Mouse (Mus musculus): ENCODE results near the gene Atp23. TPM values are rescaled to one million over a fixed set of nuclear protein-coding genes. Genes with fewer than 3 reads are reported as not detected.

Atp23 gene
- polyA plus RNA-seq, 1 experiment from 2014 or later, result 14.3 TPM

DNA sequence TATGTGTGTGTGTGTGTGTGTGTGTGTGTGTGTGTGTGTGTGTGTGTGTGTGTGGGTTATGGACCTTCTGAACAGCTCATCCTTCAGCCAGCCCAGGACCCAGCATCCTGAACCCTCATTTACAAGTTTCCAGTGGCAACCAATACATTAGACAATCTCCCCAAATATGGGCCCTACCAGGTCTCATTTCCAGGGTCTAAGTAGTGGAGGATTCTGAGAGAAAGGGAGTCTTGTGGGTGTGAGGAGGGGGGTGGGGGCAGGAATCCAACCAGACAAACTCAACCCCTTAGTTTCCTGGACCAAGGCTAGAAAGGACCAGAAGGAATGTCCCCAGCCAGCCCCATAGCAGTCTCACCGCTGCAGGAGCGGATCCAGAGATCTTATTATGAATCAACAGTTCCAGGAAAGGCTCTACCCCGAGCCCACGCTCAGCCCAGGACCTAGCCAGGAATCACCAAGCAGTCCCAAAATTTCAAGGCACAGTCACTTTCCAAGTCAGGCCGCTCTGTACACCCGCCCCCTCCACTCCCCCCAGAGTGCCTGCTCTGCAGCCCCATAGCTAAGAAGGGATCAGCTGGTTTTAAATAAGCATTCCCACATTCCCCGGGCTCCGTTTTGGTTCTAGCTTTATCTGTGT is 30.1 kb upstream of the Atp23 start:
- Histone ChIP-seq H3K4me1 (replicated peaks; ENCODE audit: control insufficient read depth, insufficient read depth, low read length) (peaks cover 12% of the 10 kb centered on the region; the same call in 1 of the 2 replicates), H3K9ac (ENCODE audit: low read depth, low read length) (no peak overlapping the region), H3K36me3 (ENCODE audit: control insufficient read depth, insufficient read depth, low read length) (no peaks in the 10 kb centered on the region), H3K9me3 (ENCODE audit: control insufficient read depth, low read length) (no peaks in the 10 kb centered on the region), H3K27ac (ENCODE audit: low read depth, low read length) (no peak overlapping the region), H3K4me2 (replicated peaks; ENCODE audit: low read depth, low read length) (no peak overlapping the region), H3K27me3 (ENCODE audit: control insufficient read depth, insufficient read depth, low read length) (peaks cover 16% of the 10 kb centered on the region), H3K4me3 (ENCODE audit: low read depth, low read length) (no peak overlapping the region)
- ATAC-seq (ENCODE audit: low FRiP score) (no peak), DNase-seq (ENCODE audit: low spot score) (no peak)
- 73% methylated on average over 8 of the region's 8 CpGs for WGBS

GRCm38 (mm10) chr10:126930270-126931121 is 29.3 kb upstream of the Atp23 start:
- ATAC-seq (ENCODE audit: low FRiP score), result no peak
- H3K9me3 ChIP-seq (ENCODE audit: control insufficient read depth, low read length), result no peaks in the 10 kb centered on the region
- WGBS, result 40% methylated on average over 15 of the region's 15 CpGs
- no peak overlapping the region for H3K4me2 ChIP-seq (replicated peaks; ENCODE audit: low read depth, low read length)
- H3K4me1 ChIP-seq (replicated peaks; ENCODE audit: control insufficient read depth, insufficient read depth, low read length), result peaks cover 12% of the 10 kb centered on the region; the same call in 1 of the 2 replicates
- peak overlapping the region; percentile 42; the same call in 1 of the 2 replicates for H3K9ac ChIP-seq (ENCODE audit: low read depth, low read length)
- no peaks in the 10 kb centered on the region for H3K36me3 ChIP-seq (ENCODE audit: control insufficient read depth, insufficient read depth, low read length)
- H3K27ac ChIP-seq (ENCODE audit: low read depth, low read length), result peak overlapping the region; percentile 13; the same call in 1 of the 2 replicates
- DNase-seq (ENCODE audit: low spot score), result peak; percentile 41
- peaks cover 19% of the 10 kb centered on the region for H3K27me3 ChIP-seq (ENCODE audit: control insufficient read depth, insufficient read depth, low read length)
- no peak overlapping the region for H3K4me3 ChIP-seq (ENCODE audit: low read depth, low read length)

DNA sequence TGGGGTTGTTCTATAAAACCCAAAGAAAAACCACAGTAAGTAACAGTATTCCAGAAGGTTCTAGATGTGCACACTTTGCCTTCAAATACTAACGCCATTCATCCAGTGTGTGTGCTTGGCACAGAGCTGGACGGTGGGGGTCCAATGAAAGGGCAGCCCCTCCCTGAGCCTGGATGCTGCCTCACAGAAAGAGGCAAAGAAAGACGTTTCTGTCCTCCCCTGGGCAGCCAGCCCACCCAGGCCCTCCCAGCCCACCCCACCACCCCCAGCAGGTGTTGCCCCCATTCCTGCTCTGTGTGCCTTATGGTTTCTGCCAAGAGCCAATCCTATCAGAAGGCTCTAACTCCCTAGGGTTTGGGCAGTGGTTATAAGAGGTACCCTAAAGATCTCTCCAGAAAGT is 28.4 kb upstream of the Atp23 start:
- H3K4me2 ChIP-seq (replicated peaks; ENCODE audit: low read depth, low read length), result no peak overlapping the region
- H3K36me3 ChIP-seq (ENCODE audit: control insufficient read depth, insufficient read depth, low read length), result no peaks in the 10 kb centered on the region
- no peak for DNase-seq (ENCODE audit: low spot score)
- 45% methylated on average over 3 of the region's 3 CpGs for WGBS
- H3K27me3 ChIP-seq (ENCODE audit: control insufficient read depth, insufficient read depth, low read length), result peaks cover 19% of the 10 kb centered on the region
- no peak overlapping the region for H3K27ac ChIP-seq (ENCODE audit: low read depth, low read length)
- no peak for ATAC-seq (ENCODE audit: low FRiP score)
- H3K4me1 ChIP-seq (replicated peaks; ENCODE audit: control insufficient read depth, insufficient read depth, low read length), result peaks cover 12% of the 10 kb centered on the region; the same call in 1 of the 2 replicates
- H3K4me3 ChIP-seq (ENCODE audit: low read depth, low read length), result no peak overlapping the region
- H3K9me3 ChIP-seq (ENCODE audit: control insufficient read depth, low read length), result no peaks in the 10 kb centered on the region
- no peak overlapping the region for H3K9ac ChIP-seq (ENCODE audit: low read depth, low read length)

DNA sequence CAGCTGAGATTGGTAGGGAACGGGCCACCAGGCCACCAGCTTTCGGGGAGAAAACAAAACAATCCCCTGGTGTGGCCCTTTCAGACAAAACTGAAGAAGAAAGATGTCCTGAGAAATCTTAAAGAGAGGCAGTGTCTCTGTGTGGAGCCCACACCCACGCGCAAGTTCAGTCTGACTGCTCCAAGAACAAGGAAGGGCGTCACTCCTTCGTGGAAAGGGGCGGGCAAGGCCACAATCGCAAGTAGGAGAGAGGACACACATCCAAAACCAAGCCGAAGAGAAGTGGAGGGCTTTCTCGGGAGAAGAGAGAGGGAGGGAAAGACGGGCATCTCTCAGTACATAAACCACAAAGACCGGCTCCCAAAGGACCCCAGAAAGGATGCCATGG is 27.7 kb upstream of the Atp23 start:
- H3K27ac ChIP-seq (ENCODE audit: low read depth, low read length), result no peak overlapping the region

DNA sequence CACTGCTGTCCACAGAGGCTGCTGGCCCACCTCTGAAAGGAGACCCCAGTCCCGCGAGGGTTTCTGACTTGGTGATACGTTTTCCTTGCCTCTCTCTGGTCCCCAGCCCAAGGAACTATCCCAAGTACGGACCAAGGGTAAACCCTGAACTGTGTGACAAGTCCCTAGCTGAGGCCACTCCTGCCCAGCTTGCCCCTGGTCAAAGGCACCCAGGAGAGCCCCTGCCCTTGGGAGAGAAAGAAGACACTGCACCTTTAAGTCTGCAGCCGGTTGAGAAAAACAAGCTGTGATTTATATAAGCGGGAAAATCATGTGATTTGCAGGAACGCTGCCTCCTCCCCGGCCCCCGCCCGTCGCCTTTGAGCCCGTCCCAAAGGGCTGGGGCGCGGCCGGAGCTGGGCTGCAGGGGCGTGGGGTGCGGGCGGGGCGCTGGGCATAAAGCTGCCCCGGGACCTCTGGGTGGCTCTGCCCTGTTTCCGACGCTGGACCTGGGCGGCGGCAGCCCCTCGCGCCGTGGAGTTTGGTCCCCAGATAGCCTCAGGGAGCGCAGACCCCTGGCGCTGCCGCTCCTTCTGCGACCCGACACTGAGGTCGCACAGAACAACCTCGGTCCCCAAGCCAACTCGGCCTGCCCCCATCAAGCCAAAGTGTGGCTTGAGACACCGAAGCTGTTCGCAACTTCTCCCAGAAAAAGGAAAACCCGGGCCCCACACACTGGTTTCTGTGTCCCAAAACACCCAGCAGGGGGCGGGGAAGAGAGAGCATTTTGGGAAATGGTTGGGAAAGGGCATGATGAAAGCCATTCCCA is 27.1 kb upstream of the Atp23 start:
- peak overlapping the region; percentile 68 for H3K9ac ChIP-seq (ENCODE audit: low read depth, low read length)
- ATAC-seq (ENCODE audit: low FRiP score) (peak; percentile 62), DNase-seq (ENCODE audit: low spot score) (peak; percentile 89)
- no peak overlapping the region for H3K27ac ChIP-seq (ENCODE audit: low read depth, low read length)
- peaks cover 19% of the 10 kb centered on the region for H3K27me3 ChIP-seq (ENCODE audit: control insufficient read depth, insufficient read depth, low read length)
- H3K9me3 ChIP-seq (ENCODE audit: control insufficient read depth, low read length), result no peaks in the 10 kb centered on the region
- no peaks in the 10 kb centered on the region for H3K36me3 ChIP-seq (ENCODE audit: control insufficient read depth, insufficient read depth, low read length)
- peak overlapping the region; percentile 97 for H3K4me2 ChIP-seq (replicated peaks; ENCODE audit: low read depth, low read length)
- peaks cover 12% of the 10 kb centered on the region; the same call in 1 of the 2 replicates for H3K4me1 ChIP-seq (replicated peaks; ENCODE audit: control insufficient read depth, insufficient read depth, low read length)
- H3K4me3 ChIP-seq (ENCODE audit: low read depth, low read length), result peak overlapping the region; percentile 56
- under 1% methylated on average over 37 of the region's 39 CpGs for WGBS

More for the DNA sequence above, 27.7 kb upstream of the Atp23 start:
- ATAC-seq (ENCODE audit: low FRiP score), result no peak
- 18% methylated on average over 12 of the region's 12 CpGs for WGBS
- peak overlapping the region; percentile 97 for H3K4me2 ChIP-seq (replicated peaks; ENCODE audit: low read depth, low read length)
- peak overlapping the region; percentile 68 for H3K9ac ChIP-seq (ENCODE audit: low read depth, low read length)
- H3K36me3 ChIP-seq (ENCODE audit: control insufficient read depth, insufficient read depth, low read length), result no peaks in the 10 kb centered on the region
- H3K4me3 ChIP-seq (ENCODE audit: low read depth, low read length), result peak overlapping the region; percentile 56
- H3K4me1 ChIP-seq (replicated peaks; ENCODE audit: control insufficient read depth, insufficient read depth, low read length), result peaks cover 12% of the 10 kb centered on the region; the same call in 1 of the 2 replicates
- no peaks in the 10 kb centered on the region for H3K9me3 ChIP-seq (ENCODE audit: control insufficient read depth, low read length)
- DNase-seq (ENCODE audit: low spot score), result no peak
- H3K27me3 ChIP-seq (ENCODE audit: control insufficient read depth, insufficient read depth, low read length), result peaks cover 19% of the 10 kb centered on the region

- H3K9ac ChIP-seq (ENCODE audit: low read depth, low read length), result 0 out of 2 replicates have a peak overlapping the region, but pooled peaks have one; percentile 68
- peaks cover 12% of the 10 kb centered on the region; the same call in 1 of the 2 replicates for H3K4me1 ChIP-seq (replicated peaks; ENCODE audit: control insufficient read depth, insufficient read depth, low read length)
- 16% methylated on average over 11 of the region's 11 CpGs for WGBS
- no peaks in the 10 kb centered on the region for H3K36me3 ChIP-seq (ENCODE audit: control insufficient read depth, insufficient read depth, low read length)
- no peak overlapping the region for H3K27ac ChIP-seq (ENCODE audit: low read depth, low read length)
- H3K4me3 ChIP-seq (ENCODE audit: low read depth, low read length), result peak overlapping the region; percentile 56
- peak; percentile 19 for DNase-seq (ENCODE audit: low spot score)
- ATAC-seq (ENCODE audit: low FRiP score), result no peak
- H3K27me3 ChIP-seq (ENCODE audit: control insufficient read depth, insufficient read depth, low read length), result peaks cover 19% of the 10 kb centered on the region
- H3K9me3 ChIP-seq (ENCODE audit: control insufficient read depth, low read length), result no peaks in the 10 kb centered on the region
- peak overlapping the region; percentile 97 for H3K4me2 ChIP-seq (replicated peaks; ENCODE audit: low read depth, low read length)
These were observed 26.2 kb upstream of the Atp23 start for GRCm38 (mm10) chr10:126927101-126927961.

DNA sequence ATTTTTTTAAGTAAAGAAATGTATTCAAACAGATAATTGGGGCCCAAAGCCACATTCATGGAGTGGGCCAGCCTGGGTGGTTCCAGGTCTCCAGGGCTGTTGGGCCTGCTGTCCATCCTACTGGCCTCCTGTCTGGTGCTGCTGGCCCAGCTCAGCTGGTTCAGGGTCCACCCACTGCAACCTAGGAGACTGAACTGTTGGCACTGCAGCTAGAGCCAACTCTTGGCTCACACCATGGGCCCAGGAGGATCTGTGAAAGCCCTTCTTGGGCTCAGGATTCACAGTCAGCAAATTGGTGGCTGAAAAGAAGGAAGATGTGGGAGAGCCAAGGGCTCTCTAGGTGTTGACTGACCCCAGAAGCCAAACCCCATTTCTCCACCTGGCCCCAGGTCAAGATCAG is 24.2 kb upstream of the Atp23 start:
- Histone ChIP-seq H3K4me1 (replicated peaks; ENCODE audit: control insufficient read depth, insufficient read depth, low read length) (peaks cover 10% of the 10 kb centered on the region; the same call in 1 of the 2 replicates), H3K36me3 (ENCODE audit: control insufficient read depth, insufficient read depth, low read length) (no peaks in the 10 kb centered on the region), H3K4me2 (replicated peaks; ENCODE audit: low read depth, low read length) (no peak overlapping the region), H3K27ac (ENCODE audit: low read depth, low read length) (no peak overlapping the region), H3K9me3 (ENCODE audit: control insufficient read depth, low read length) (no peaks in the 10 kb centered on the region), H3K4me3 (ENCODE audit: low read depth, low read length) (no peak overlapping the region), H3K27me3 (ENCODE audit: control insufficient read depth, insufficient read depth, low read length) (peaks cover 19% of the 10 kb centered on the region), H3K9ac (ENCODE audit: low read depth, low read length) (no peak overlapping the region)
- no peak for ATAC-seq (ENCODE audit: low FRiP score)
- no peak for DNase-seq (ENCODE audit: low spot score)

DNA sequence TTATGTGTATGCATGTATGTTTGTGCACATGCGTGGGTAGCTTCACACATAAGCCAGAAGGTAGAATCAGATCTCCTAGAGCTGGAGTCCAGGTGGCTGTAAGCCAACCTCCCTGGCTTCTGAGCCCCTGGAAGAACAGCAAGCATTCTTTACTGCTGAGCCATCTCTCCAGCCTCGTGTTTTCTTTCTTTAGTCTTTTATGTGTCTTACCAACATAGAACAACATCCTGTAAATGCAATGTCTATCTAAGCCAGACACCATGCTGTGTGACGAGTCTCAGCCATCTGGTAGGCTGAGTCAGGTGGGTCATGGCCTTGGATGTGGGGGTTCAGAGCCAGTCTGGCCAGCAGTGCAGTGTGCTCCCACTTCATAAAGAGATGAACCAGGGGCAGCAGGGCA is 22.9 kb upstream of the Atp23 start:
- H3K4me2 ChIP-seq (replicated peaks; ENCODE audit: low read depth, low read length), result no peak overlapping the region
- H3K36me3 ChIP-seq (ENCODE audit: control insufficient read depth, insufficient read depth, low read length), result no peaks in the 10 kb centered on the region
- H3K27me3 ChIP-seq (ENCODE audit: control insufficient read depth, insufficient read depth, low read length), result peaks cover 15% of the 10 kb centered on the region
- H3K4me3 ChIP-seq (ENCODE audit: low read depth, low read length), result no peak overlapping the region
- H3K27ac ChIP-seq (ENCODE audit: low read depth, low read length), result no peak overlapping the region
- H3K9ac ChIP-seq (ENCODE audit: low read depth, low read length), result no peak overlapping the region
- 75% methylated on average over 3 of the region's 3 CpGs for WGBS
- no peak for DNase-seq (ENCODE audit: low spot score)
- no peaks in the 10 kb centered on the region; the same call in 1 of the 2 replicates for H3K9me3 ChIP-seq (ENCODE audit: control insufficient read depth, low read length)
- H3K4me1 ChIP-seq (replicated peaks; ENCODE audit: control insufficient read depth, insufficient read depth, low read length), result peaks cover 10% of the 10 kb centered on the region; the same call in 1 of the 2 replicates
- ATAC-seq (ENCODE audit: low FRiP score), result no peak

All from hindbrain, embryonic 11.5 days (tissue).